Mouse (Mus musculus): ENCODE measurements around the gene Acsm1. TPM values are rescaled to one million over a fixed set of nuclear protein-coding genes. Genes with fewer than 3 reads are reported as not detected.

Acsm1 gene
- polyA plus RNA-seq, 1 experiment: not detected

- peak; percentile 75 for DNase-seq (ENCODE audit: low read depth)
- peak; percentile 87 for TF ChIP-seq CTCF (IDR thresholded peaks at IDR 0.05; ENCODE audit: borderline replicate concordance, extremely low read depth, insufficient read depth, insufficient read length)
- no peak for TF ChIP-seq POLR2A (IDR thresholded peaks at IDR 0.05; ENCODE audit: borderline replicate concordance, extremely low read depth, insufficient read depth, insufficient read length, poor library complexity, severe bottlenecking)
These were observed 66.6 kb downstream of the Acsm1 start for GRCm38 (mm10) chr7:119673465-119673864.

DNA sequence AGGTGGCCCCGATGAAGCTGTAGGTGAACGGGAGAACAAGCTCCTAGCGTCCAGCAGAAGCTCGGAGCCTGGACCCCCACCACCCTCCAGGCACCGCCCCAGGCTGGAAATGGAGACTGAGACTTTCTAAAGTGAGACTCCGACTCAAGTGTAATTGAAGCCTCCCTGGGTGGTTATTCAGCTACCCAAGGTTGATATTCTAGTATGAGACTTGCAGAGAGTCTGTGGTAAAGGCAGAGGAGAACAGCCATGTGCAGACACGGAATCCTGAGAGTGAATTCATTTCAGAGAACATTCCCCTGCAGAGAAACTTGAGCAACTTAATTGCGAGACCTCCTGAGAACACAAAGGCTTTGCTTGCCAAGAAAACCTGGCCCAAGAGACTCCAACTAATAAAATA lies 73.3 kb downstream of the Acsm1 start:
- DNase-seq (ENCODE audit: low read depth): no peak
- TF ChIP-seq CTCF (IDR thresholded peaks at IDR 0.05; ENCODE audit: borderline replicate concordance, extremely low read depth, insufficient read depth, insufficient read length) (no peak), POLR2A (IDR thresholded peaks at IDR 0.05; ENCODE audit: borderline replicate concordance, extremely low read depth, insufficient read depth, insufficient read length, poor library complexity, severe bottlenecking) (no peak)

GRCm38 (mm10) chr7:119682699-119683098 lies 75.9 kb downstream of the Acsm1 start:
- TF ChIP-seq CTCF (IDR thresholded peaks at IDR 0.05; ENCODE audit: borderline replicate concordance, extremely low read depth, insufficient read depth, insufficient read length) (no peak), POLR2A (IDR thresholded peaks at IDR 0.05; ENCODE audit: borderline replicate concordance, extremely low read depth, insufficient read depth, insufficient read length, poor library complexity, severe bottlenecking) (no peak)
- no peak for DNase-seq (ENCODE audit: low read depth)

DNA sequence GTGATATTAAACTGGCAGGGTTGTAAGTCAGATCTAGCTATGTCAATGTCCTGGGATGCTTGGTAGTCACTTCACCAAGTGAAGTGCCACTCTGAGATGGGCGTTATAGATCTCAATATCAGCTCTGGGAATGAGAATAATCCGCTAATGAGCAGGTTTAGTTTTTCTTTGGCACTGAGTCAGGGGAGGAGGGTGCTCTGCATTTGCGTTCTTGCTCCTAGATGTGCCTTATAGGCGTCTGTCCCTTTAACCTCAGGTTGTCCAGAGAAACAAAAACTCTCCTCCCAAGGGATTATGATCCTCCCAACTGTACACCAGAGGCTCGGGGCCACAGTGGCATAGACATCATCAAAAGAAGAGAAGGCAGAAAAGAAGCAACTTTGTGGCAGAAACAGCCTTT lies 82.9 kb downstream of the Acsm1 start, which contains the start of gene Acsm4:
Gene Acsm4 (plus strand): TSS at position 301 of the 400 bp plus-strand sequence.
- DNase-seq (ENCODE audit: low read depth): no peak
- TF ChIP-seq CTCF (IDR thresholded peaks at IDR 0.05; ENCODE audit: borderline replicate concordance, extremely low read depth, insufficient read depth, insufficient read length): no peak
- TF ChIP-seq POLR2A (IDR thresholded peaks at IDR 0.05; ENCODE audit: borderline replicate concordance, extremely low read depth, insufficient read depth, insufficient read length, poor library complexity, severe bottlenecking): no peak

DNA sequence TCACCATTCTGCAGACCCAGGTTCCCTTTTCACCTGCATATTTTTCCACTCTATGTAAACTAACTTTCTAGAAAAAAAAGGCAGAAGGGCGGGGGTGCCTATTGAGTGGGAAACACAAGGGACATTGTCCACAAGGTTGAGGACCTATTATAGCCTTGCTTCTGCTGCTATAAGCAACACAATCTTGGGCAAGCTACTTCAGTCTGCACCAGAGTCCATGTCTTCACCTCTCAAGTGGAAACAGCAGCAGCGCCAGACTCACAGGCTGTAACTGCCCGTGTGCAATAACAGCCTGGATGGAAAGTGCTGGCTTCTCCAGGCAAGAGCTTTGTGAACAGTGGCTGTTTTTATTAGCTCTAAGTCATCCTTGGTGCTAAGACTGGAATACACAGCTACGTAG lies 85.5 kb downstream of the Acsm1 start:
- TF ChIP-seq POLR2A (IDR thresholded peaks at IDR 0.05; ENCODE audit: borderline replicate concordance, extremely low read depth, insufficient read depth, insufficient read length, poor library complexity, severe bottlenecking): no peak
- TF ChIP-seq CTCF (IDR thresholded peaks at IDR 0.05; ENCODE audit: borderline replicate concordance, extremely low read depth, insufficient read depth, insufficient read length): no peak
- no peak for DNase-seq (ENCODE audit: low read depth)

GRCm38 (mm10) chr7:119694926-119695325 lies 88.1 kb downstream of the Acsm1 start:
- DNase-seq (ENCODE audit: low read depth): no peak
- TF ChIP-seq POLR2A (IDR thresholded peaks at IDR 0.05; ENCODE audit: borderline replicate concordance, extremely low read depth, insufficient read depth, insufficient read length, poor library complexity, severe bottlenecking): no peak
- TF ChIP-seq CTCF (IDR thresholded peaks at IDR 0.05; ENCODE audit: borderline replicate concordance, extremely low read depth, insufficient read depth, insufficient read length): no peak

Other genes starting within 250 kb of the Acsm1 start
- not detected in 2 replicates for gene Gp2, start 147.7 kb upstream of the Acsm1 start, polyA plus RNA-seq (2012; rRNA removed)
- not detected in 2 replicates for gene Umod, start 127.7 kb upstream of the Acsm1 start, polyA plus RNA-seq (2012; rRNA removed)
- not detected in 2 replicates for gene Acsm5, start 87.6 kb upstream of the Acsm1 start, polyA plus RNA-seq (2012; rRNA removed)
- 0.22 TPM in 1 of 2 replicates, not detected in the other for gene Pdilt, start 83.5 kb upstream of the Acsm1 start, polyA plus RNA-seq (2012; rRNA removed)
- gene Acsm2, start 52.7 kb upstream of the Acsm1 start, polyA plus RNA-seq (2012; rRNA removed): not detected in 2 replicates
- gene Acsm4, start 83.0 kb downstream of the Acsm1 start, polyA plus RNA-seq (2012; rRNA removed): not detected in 2 replicates
- gene Thumpd1, start 113.8 kb downstream of the Acsm1 start, polyA plus RNA-seq (2012; rRNA removed): 47.0 and 48.5 TPM in 2 replicates
- gene Acsm3, start 153.9 kb downstream of the Acsm1 start, polyA plus RNA-seq (2012; rRNA removed): 0.08 TPM in 1 of 2 replicates, not detected in the other
- gene Rexo5, start 187.0 kb downstream of the Acsm1 start, polyA plus RNA-seq (2012; rRNA removed): 22.6 and 24.6 TPM in 2 replicates
- 11.9 and 12.5 TPM in 2 replicates for gene Eri2, start 187.0 kb downstream of the Acsm1 start, polyA plus RNA-seq (2012; rRNA removed)